Mouse (Mus musculus): Measurements from ENCODE around the gene Akna.

GRCm38 (mm10) chr4:63362150-63362549, 41.0 kb downstream of the Akna start, which contains the start of gene Orm2:
- TF ChIP-seq CTCF (IDR thresholded peaks at IDR 0.05 in 2 of 3, conservative IDR thresholded peaks at IDR 0.05 in 1 of 3; ENCODE audit: control insufficient read depth in 1 of 3, insufficient read depth in 1 of 3, low read depth in 2 of 3, low read length in 3 of 3, poor library complexity in 1 of 3, severe bottlenecking in 1 of 3): no peak
- TF ChIP-seq NRF1 (IDR thresholded peaks at IDR 0.05; ENCODE audit: insufficient read depth, low read depth, low read length, poor library complexity, severe bottlenecking): no peak
- TF ChIP-seq KAT2A (conservative IDR thresholded peaks at IDR 0.05; ENCODE audit: low read depth, low read length): no peak
- TF ChIP-seq GATA1 (IDR thresholded peaks at IDR 0.05; ENCODE audit: low read depth, low read length): no peak

Measured in MEL (cell line).